Mouse (Mus musculus) forebrain, embryonic 14.5 days (tissue): ENCODE data around the gene Gkap1. TPM values are rescaled to one million over a fixed set of nuclear protein-coding genes. Genes with fewer than 3 reads are reported as not detected.

Experiments
- ATAC-seq: fragments of 200-750 bp; cut with Nextera tagmentation; 2 replicates; pipeline ENCODE4 v1.8.0; 2017; ENCODE audit warnings: mild to moderate bottlenecking, moderate library complexity
- DNase-seq: peaks from one replicate; pipeline ENCODE4 v3.0.0-alpha.2; 2015; ENCODE audit warnings: low spot score
- H3K27ac ChIP-seq: fragments of 300-500 bp; sonication (generic); 2 replicates; pipeline ENCODE4 v1.5.1; 2014; ENCODE audit warnings: low read depth, mild to moderate bottlenecking, control low read depth, low read length, moderate library complexity
- H3K27me3 ChIP-seq: fragments of 300-500 bp; sonication (generic); replicated peaks from 2 replicates; pipeline ENCODE4 v1.6.1; 2014; ENCODE audit warnings: low read length, control low read depth, mixed read lengths; ENCODE audit not compliant: control insufficient read depth, insufficient read depth
- H3K36me3 ChIP-seq: fragments of 300-500 bp; sonication (generic); 2 replicates; pipeline ENCODE4 v1.6.1; 2014; ENCODE audit warnings: low read length, control low read depth; ENCODE audit not compliant: control insufficient read depth, insufficient read depth
- H3K4me1 ChIP-seq: fragments of 300-500 bp; sonication (generic); 2 replicates; pipeline ENCODE4 v1.6.1; 2014; ENCODE audit warnings: antibody characterized with exemption, low read length, control low read depth; ENCODE audit not compliant: control insufficient read depth, insufficient read depth
- H3K4me2 ChIP-seq: fragments of 300-500 bp; sonication (generic); 2 replicates; pipeline ENCODE4 v1.6.1; 2014; ENCODE audit warnings: mild to moderate bottlenecking, control low read depth, low read length
- H3K4me3 ChIP-seq: fragments of 300-500 bp; sonication (generic); 2 replicates; pipeline ENCODE4 v1.5.1; 2014; ENCODE audit warnings: low read depth, low read length, control low read depth
- H3K9ac ChIP-seq: fragments of 300-500 bp; sonication (generic); 2 replicates; pipeline ENCODE4 v1.6.1; 2014; ENCODE audit warnings: mild to moderate bottlenecking, low read length, control low read depth, moderate library complexity
- H3K9me3 ChIP-seq: fragments of 300-500 bp; sonication (generic); replicated peaks from 2 replicates; pipeline ENCODE4 v1.6.1; 2016; ENCODE audit warnings: low read length, control low read depth, mixed read lengths; ENCODE audit not compliant: control insufficient read depth
- WGBS: fragments of 180-500 bp; shearing (Covaris S2); extraction: QIAGEN DNeasy Blood & Tissue Kit; methylation state at CpG from one replicate; pipeline ENCODE4 v1.1.7; 2014; 5-methylcytosine and 5-hydroxymethylcytosine counted together
- polyA plus RNA-seq: library from polyadenylated mRNA; unstranded; fragments of >200 nt; fragmentation: Nextera tagmentation; extraction: Ambion mirVana; gene quantifications from 2 replicates; pipeline ENCODE4 v1.2.1, GENCODE M21; 2014

The Gkap1 gene
- polyA plus RNA-seq, 1 experiment from 2014 or later, result 24.2 TPM

- Histone ChIP-seq H3K9me3 (no peaks in the 10 kb centered on the region), H3K4me3 (no peak overlapping the region), H3K27ac (no peak overlapping the region), H3K4me1 (no peaks in the 10 kb centered on the region), H3K9ac (no peak overlapping the region), H3K27me3 (no peaks in the 10 kb centered on the region), H3K4me2 (no peak overlapping the region), H3K36me3 (peaks cover 13% of the 10 kb centered on the region)
- no peak for DNase-seq
- 91% methylated on average over 7 of the region's 7 CpGs for WGBS
- no peak for ATAC-seq
Observed at GRCm38 (mm10) chr13:58236536-58236935, 39.0 kb downstream of the Gkap1 start.

- H3K9ac ChIP-seq, result no peak overlapping the region
- no peak overlapping the region for H3K27ac ChIP-seq
- 43% methylated on average over 5 of the region's 5 CpGs for WGBS
- peaks cover 12% of the 10 kb centered on the region for H3K36me3 ChIP-seq
- DNase-seq, result peak; percentile 38
- H3K27me3 ChIP-seq, result no peaks in the 10 kb centered on the region
- no peak overlapping the region for H3K4me3 ChIP-seq
- H3K4me1 ChIP-seq, result no peaks in the 10 kb centered on the region
- no peaks in the 10 kb centered on the region for H3K9me3 ChIP-seq
- no peak overlapping the region for H3K4me2 ChIP-seq
- no peak for ATAC-seq
Observed at GRCm38 (mm10) chr13:58232611-58233010, 42.9 kb downstream of the Gkap1 start.

DNA sequence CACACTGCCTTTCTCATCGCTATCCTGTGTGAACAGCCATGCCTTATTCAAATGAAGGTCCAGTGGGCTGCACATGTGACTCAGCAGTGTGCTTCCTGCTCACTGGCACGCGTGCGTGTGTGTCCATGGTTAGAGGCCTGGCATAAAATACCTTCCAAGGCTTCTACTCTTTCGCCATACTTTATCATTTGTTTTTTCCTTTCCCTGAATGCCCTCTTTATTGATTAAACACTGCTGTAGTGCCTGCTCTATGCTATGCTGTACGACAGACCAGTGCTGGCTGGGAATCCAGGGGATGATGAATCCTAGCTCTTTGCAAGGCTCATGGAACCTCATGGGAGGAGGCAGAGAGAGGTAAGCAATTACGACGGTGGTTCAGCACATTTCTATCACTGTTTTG, 43.4 kb downstream of the Gkap1 start:
- WGBS, result 92% methylated on average over 8 of the region's 8 CpGs
- DNase-seq (no peak), ATAC-seq (no peak)
- Histone ChIP-seq H3K36me3 (peaks cover 8% of the 10 kb centered on the region), H3K9me3 (no peaks in the 10 kb centered on the region), H3K27me3 (no peaks in the 10 kb centered on the region), H3K9ac (no peak overlapping the region), H3K4me1 (no peaks in the 10 kb centered on the region), H3K4me2 (no peak overlapping the region), H3K27ac (no peak overlapping the region), H3K4me3 (no peak overlapping the region)

DNA sequence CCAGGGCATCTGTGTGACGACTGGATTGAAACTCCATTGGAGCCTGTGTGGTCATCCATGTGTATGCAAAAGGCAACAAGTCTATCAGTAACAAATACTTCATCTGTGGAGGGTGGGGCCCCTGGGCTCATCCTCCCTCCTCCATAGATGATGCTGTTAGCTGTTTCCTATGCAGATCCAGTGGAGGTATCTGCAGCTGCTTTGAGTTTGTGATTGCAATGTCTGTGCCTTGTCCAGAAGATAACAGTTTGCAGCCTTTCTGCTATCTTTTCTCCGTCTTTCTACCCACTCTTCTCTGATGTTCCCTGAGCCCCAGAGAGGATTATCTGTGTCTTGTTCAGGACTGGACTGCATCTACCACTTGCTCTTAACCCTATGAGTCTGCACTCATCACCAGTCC, 46.9 kb downstream of the Gkap1 start:
- no peak overlapping the region for H3K9ac ChIP-seq
- H3K36me3 ChIP-seq, result peaks cover 4% of the 10 kb centered on the region
- no peaks in the 10 kb centered on the region for H3K4me1 ChIP-seq
- no peak for ATAC-seq
- WGBS, result 89% methylated on average over 2 of the region's 2 CpGs
- H3K27ac ChIP-seq, result no peak overlapping the region
- no peak overlapping the region for H3K4me3 ChIP-seq
- H3K4me2 ChIP-seq, result no peak overlapping the region
- H3K27me3 ChIP-seq, result no peaks in the 10 kb centered on the region
- no peak for DNase-seq
- no peaks in the 10 kb centered on the region; the same call in 1 of the 2 replicates for H3K9me3 ChIP-seq

DNA sequence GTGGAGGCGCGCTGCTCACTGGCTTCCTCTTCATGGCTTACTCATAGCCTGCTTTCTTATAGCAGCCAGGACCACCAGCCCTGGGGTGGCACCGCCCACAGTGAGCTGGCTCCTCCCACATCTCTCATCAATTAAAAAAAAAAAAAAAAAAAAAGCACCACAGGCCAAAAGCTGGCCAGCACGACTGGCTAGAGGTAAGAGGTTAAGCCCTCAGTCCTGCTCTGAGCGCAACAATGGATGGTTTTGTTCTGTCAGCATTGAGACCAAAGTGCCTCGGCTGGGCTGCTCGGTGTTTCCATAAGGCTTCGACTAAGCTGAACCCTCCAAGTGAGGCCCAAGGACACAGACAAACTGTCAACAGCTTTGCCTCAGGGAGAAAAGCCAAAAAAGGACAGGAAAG, 49.8 kb downstream of the Gkap1 start:
- DNase-seq, result no peak
- no peak overlapping the region for H3K9ac ChIP-seq
- H3K27me3 ChIP-seq, result no peaks in the 10 kb centered on the region
- no peak for ATAC-seq
- no peak overlapping the region for H3K4me2 ChIP-seq
- no peaks in the 10 kb centered on the region for H3K36me3 ChIP-seq
- H3K9me3 ChIP-seq, result no peaks in the 10 kb centered on the region; the same call in 1 of the 2 replicates
- WGBS, result 59% methylated on average over 8 of the region's 8 CpGs
- no peak overlapping the region for H3K4me3 ChIP-seq
- no peak overlapping the region for H3K27ac ChIP-seq
- H3K4me1 ChIP-seq, result no peaks in the 10 kb centered on the region

- no peaks in the 10 kb centered on the region for H3K27me3 ChIP-seq
- WGBS, result 81% methylated on average over 3 of the region's 3 CpGs
- no peaks in the 10 kb centered on the region for H3K9me3 ChIP-seq
- ATAC-seq, result no peak
- H3K27ac ChIP-seq, result no peak overlapping the region
- H3K4me1 ChIP-seq, result peaks cover 5% of the 10 kb centered on the region
- H3K4me2 ChIP-seq, result no peak overlapping the region
- no peak overlapping the region for H3K4me3 ChIP-seq
- H3K9ac ChIP-seq, result no peak overlapping the region
- DNase-seq, result no peak
- no peaks in the 10 kb centered on the region for H3K36me3 ChIP-seq
Observed at GRCm38 (mm10) chr13:58220206-58220605, 55.3 kb downstream of the Gkap1 start.

DNA sequence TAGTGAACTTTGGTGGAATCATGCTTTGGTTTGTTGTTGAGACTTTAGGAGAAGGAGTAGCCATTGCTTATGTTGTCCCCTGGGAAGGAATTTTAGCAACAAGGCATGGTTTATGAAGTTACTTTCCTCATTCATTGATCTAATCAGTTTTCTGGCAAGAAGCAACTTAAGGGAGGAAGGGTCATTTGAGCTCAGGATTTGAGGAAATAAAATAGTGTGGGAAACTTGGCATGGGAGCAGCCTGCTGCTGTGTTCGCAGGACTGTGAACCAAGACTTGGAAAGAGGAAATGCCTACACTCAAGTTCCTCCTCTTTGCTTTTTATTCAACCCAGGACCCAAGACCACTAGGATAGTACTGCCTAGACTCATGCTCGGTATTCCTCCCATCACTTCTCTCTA, 58.0 kb downstream of the Gkap1 start:
- H3K9me3 ChIP-seq, result no peaks in the 10 kb centered on the region
- H3K4me3 ChIP-seq, result no peak overlapping the region
- H3K4me2 ChIP-seq, result no peak overlapping the region
- ATAC-seq (no peak), DNase-seq (no peak)
- H3K27ac ChIP-seq, result no peak overlapping the region
- H3K4me1 ChIP-seq, result peaks cover 16% of the 10 kb centered on the region
- H3K27me3 ChIP-seq, result no peaks in the 10 kb centered on the region
- WGBS, result 94% methylated on average over 2 of the region's 2 CpGs
- no peak overlapping the region for H3K9ac ChIP-seq
- no peaks in the 10 kb centered on the region for H3K36me3 ChIP-seq

- Histone ChIP-seq H3K36me3 (no peaks in the 10 kb centered on the region), H3K9me3 (no peaks in the 10 kb centered on the region), H3K4me3 (peak overlapping the region; percentile 100; the same call in 1 of the 2 replicates), H3K4me1 (peaks cover 16% of the 10 kb centered on the region), H3K9ac (peak overlapping the region; percentile 95; the same call in 1 of the 2 replicates), H3K27ac (no peak overlapping the region), H3K27me3 (no peaks in the 10 kb centered on the region), H3K4me2 (peak overlapping the region; percentile 66)
- DNase-seq, result no peak
- no peak for ATAC-seq
- 93% methylated on average over 9 of the region's 9 CpGs for WGBS
Observed at GRCm38 (mm10) chr13:58216395-58216794, 59.1 kb downstream of the Gkap1 start.

GRCm38 (mm10) chr13:58215592-58216341, 59.7 kb downstream of the Gkap1 start, which contains the start of gene Ubqln1:
Gene Ubqln1, minus strand, starts transcription at chr13:58215653.
- Histone ChIP-seq H3K27ac (peak within 1 kb of the TSS; percentile 85), H3K4me1 (peaks cover 16% of the 10 kb centered on the region), H3K4me2 (peak within 1 kb of the TSS; percentile 66), H3K4me3 (peak within 1 kb of the TSS; percentile 100), H3K27me3 (no peaks in the 10 kb centered on the region), H3K9me3 (no peaks in the 10 kb centered on the region), H3K36me3 (no peaks in the 10 kb centered on the region), H3K9ac (peak within 1 kb of the TSS; percentile 95)
- DNase-seq (peak; percentile 93), ATAC-seq (peak; percentile 96)
- 4% methylated on average over 49 of the region's 62 CpGs for WGBS
